Mouse (Mus musculus): Measurements from ENCODE around the gene Lrpap1.

Lrpap1 gene

GRCm38 (mm10) chr5:35120024-35120423 lies 14.5 kb upstream of the Lrpap1 start:
- peak; percentile 96 for DNase-seq (ENCODE audit: low read depth, low spot score)

- DNase-seq (ENCODE audit: low read depth, low spot score) = peak; percentile 64
These were observed 12.9 kb upstream of the Lrpap1 start for GRCm38 (mm10) chr5:35118418-35118817.

- no peak for DNase-seq (ENCODE audit: low read depth, low spot score)
These were observed 12.1 kb upstream of the Lrpap1 start for GRCm38 (mm10) chr5:35117633-35118032.

DNA sequence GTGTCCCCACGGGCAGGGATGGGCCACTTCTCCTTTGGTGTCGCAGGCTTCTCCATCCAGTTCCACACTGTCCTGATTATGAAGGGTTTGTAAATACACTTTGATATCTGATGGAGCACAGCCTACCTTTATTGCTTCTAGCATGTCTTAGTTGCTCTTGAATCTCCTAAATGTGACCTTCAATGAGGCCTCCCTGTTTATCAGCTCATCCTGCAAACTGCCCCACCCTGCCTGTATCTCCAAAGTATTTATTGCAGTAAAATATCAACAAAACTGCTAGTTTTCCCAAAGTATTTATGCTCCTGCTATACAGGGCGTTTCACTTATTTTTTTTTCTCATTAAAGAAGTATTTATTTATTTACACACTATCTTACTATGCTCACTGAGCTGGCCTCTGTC lies 10.4 kb upstream of the Lrpap1 start:
- DNase-seq (ENCODE audit: low read depth, low spot score) = no peak

- peak; percentile 79 for DNase-seq (ENCODE audit: low read depth, low spot score)
These were observed 6.9 kb upstream of the Lrpap1 start for GRCm38 (mm10) chr5:35112444-35112843.

DNA sequence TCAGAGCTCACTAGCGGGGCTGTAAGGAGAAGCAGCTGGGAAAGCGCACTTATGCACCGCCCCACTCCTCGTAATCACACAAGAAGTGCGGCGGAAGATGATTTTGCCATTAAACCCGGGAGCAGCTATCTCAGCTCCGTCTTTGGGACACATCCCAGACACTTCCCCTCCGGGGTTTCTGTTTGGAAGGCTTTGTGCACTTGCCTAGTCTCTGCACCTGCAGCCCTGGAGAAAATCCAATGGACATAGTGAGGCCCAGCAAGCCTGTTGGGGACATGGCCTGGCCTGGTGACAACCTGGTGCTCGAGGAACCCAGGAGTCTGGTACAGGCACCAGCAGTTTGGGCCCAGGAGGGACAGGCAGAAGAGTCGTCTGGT lies 344 bp upstream of the Lrpap1 start:
- DNase-seq (ENCODE audit: low read depth, low spot score) = no peak

- DNase-seq (ENCODE audit: low read depth, low spot score) = no peak
These were observed 1.2 kb downstream of the Lrpap1 start for GRCm38 (mm10) chr5:35104183-35104959.

GRCm38 (mm10) chr5:35103528-35103927 lies 2.0 kb downstream of the Lrpap1 start:
- no peak for DNase-seq (ENCODE audit: low read depth, low spot score)

GRCm38 (mm10) chr5:35103086-35103485 lies 2.5 kb downstream of the Lrpap1 start:
- DNase-seq (ENCODE audit: low read depth, low spot score) = no peak

DNA sequence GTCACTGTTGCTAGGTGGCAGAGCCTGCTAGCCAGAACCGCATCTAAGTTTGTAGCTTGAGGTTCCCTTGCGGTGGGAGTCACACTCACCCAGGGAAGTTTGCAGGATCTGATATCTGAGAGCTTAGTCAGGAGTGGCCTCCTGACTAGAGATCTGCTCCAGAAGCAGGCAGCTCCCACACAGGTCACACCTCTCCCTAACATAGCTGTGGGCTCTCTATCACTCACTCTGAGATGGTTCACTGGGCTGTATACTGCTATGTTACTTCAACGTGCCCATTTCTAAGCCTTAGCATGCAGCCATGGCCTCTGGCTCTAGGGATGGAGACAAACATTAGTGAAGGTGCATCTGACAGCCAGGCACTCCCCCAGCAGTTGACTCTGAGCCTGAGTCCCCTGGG lies 13.9 kb downstream of the Lrpap1 start:
- no peak for DNase-seq (ENCODE audit: low read depth, low spot score)

DNA sequence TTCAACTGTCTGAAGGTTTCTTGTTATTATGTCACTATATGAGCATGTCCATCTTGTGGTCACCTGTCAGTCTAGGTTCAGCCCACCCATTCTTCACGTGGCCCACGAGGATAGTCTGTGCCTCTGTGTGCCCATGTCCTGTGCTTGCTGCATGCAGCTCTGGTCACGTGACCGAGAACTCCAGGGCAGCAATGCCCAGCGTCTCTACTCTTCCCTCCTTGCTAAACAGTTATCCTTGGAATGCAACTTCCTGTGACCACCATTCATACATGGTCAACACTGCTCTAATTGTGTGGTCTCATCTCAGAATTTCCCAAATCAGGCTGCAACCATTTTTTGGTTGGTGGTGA lies 16.0 kb downstream of the Lrpap1 start:
- DNase-seq (ENCODE audit: low read depth, low spot score) = no peak

- DNase-seq (ENCODE audit: low read depth, low spot score) = peak; percentile 87
These were observed 16.6 kb downstream of the Lrpap1 start for GRCm38 (mm10) chr5:35088785-35089613.

DNA sequence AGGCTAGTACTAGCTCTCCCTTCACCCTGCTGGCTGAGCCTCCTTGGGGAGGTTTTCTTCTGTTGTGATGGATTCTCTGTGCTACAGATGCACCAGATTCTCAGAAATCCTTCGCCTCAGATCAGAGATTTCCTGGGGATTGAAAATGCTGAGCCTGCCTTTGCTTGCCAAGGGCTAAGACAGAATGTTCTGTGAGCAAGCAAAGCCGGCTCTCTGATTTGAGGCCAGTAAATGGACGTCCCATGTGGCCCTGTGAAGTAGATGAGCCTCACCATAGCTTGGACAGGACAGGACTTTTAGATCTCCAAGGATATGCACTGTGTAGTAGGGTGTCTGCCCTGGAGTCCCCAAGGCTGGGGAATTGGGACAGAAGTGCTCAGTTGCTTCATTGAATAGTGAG lies 20.7 kb downstream of the Lrpap1 start:
- DNase-seq (ENCODE audit: low read depth, low spot score) = peak; percentile 28

DNA sequence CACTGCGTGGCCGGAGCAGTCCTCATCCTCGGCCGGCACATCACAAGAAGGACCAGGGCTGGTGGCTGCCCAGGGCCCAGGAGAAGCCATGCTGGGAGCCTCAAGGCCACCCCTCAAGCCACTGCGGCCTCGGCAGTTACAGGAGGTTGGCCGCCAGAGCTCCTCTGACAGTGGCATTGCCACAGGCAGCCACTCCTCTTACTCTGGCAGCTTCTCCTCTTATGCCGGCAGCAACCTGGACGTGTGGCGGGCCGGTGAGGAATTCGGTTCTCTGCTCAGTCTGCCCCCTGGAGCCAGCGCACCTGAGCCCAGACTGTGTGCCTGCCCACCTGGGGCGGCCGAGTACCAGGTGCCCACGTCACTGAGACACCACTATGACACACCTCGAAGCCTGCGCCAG lies 26.5 kb downstream of the Lrpap1 start:
- no peak for DNase-seq (ENCODE audit: low read depth, low spot score)

DNA sequence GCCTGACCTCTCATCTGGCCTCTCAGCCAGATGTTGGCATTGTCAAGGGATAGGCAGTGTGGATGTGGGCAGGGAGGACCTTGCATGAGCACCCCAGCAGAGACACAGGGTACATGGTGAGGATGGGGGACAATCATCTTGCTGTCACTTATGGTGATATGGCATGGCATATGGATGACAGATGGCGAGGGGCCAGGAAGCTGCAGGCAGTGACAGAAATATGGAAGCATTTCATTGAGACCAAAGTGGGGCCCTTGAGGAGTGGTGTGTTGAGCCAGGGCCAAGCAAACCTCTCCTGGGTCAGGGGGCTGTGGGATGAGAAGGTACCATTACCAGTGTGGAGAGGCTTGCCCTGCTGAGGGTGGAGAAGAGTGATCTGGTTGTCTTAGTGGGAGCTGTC lies 29.2 kb downstream of the Lrpap1 start:
- DNase-seq (ENCODE audit: low read depth, low spot score) = no peak

- DNase-seq (ENCODE audit: low read depth, low spot score) = peak; percentile 54
These were observed 31.6 kb downstream of the Lrpap1 start for GRCm38 (mm10) chr5:35073992-35074391.

- no peak for DNase-seq (ENCODE audit: low read depth, low spot score)
These were observed 32.3 kb downstream of the Lrpap1 start for GRCm38 (mm10) chr5:35073235-35073634.

DNA sequence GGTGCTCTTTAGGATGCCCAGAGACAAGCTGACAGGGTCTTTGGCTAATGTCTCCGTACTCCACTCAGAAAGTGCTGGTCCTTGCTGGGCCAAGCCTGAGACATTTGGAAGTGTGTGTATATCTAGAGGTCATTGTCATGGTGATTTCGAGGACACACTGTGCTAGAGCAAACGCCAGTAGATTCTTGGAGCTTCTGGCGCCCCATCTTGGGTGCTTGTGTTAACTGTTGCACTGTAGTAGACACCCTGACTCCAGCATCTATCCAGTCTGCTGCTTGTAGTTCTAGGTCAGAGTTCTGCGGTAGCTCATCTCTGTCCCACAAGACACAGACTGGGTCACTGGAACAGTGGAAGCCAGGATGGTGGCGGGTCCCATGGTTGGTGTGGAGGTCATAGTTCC lies 33.7 kb downstream of the Lrpap1 start:
- DNase-seq (ENCODE audit: low read depth, low spot score) = no peak

- DNase-seq (ENCODE audit: low read depth, low spot score) = peak; percentile 84
These were observed 34.6 kb downstream of the Lrpap1 start for GRCm38 (mm10) chr5:35070953-35071352.

GRCm38 (mm10) chr5:35070314-35070713 lies 35.3 kb downstream of the Lrpap1 start:
- no peak for DNase-seq (ENCODE audit: low read depth, low spot score)

DNA sequence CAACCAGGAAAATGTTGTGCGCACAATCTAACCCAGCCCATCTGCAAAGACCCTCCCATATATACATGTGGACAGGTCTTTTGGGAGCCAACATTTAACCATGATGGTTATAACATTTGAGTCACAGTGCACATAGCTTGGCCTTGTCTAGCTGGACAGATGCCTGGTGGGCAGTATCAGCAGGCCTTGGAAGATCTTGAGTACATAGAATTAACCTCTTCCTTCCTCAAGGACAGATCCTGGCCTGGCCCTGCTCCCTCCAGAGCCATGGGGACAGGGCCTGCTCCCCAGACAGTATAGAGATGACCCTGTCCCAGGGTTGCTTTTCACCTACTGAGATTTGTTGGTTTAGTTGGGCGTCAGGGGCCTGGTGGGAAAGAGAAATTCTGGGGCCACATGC lies 35.7 kb downstream of the Lrpap1 start:
- no peak for DNase-seq (ENCODE audit: low read depth, low spot score)

GRCm38 (mm10) chr5:35060098-35060497 lies 45.5 kb downstream of the Lrpap1 start:
- DNase-seq (ENCODE audit: low read depth, low spot score) = no peak

GRCm38 (mm10) chr5:35058216-35058615 lies 47.4 kb downstream of the Lrpap1 start:
- DNase-seq (ENCODE audit: low read depth, low spot score) = no peak
